Mouse (Mus musculus): ENCODE results near the gene Dyrk2.
A peak's percentile ranks its signal among the peaks of the same experiment; 100 is the strongest.

The Dyrk2 gene

GRCm38 (mm10) chr10:118870201-118870980 lies at the start of gene Dyrk2:
Dyrk2 (minus strand) TSS chr10:118870209.
- DNase-seq (ENCODE audit: low spot score) = peak; percentile 31

- peak; percentile 30 for DNase-seq (ENCODE audit: low spot score)
Observed at GRCm38 (mm10) chr10:118902625-118903024, 32.6 kb upstream of the Dyrk2 start.

- DNase-seq (ENCODE audit: low spot score) = no peak
Observed at GRCm38 (mm10) chr10:118893645-118894044, 23.6 kb upstream of the Dyrk2 start.

- no peak for DNase-seq (ENCODE audit: low spot score)
Observed at GRCm38 (mm10) chr10:118884126-118884525, 14.1 kb upstream of the Dyrk2 start.

GRCm38 (mm10) chr10:118883317-118883716 lies 13.3 kb upstream of the Dyrk2 start:
- DNase-seq (ENCODE audit: low spot score) = no peak

- no peak for DNase-seq (ENCODE audit: low spot score)
Observed at GRCm38 (mm10) chr10:118882258-118882885, 12.4 kb upstream of the Dyrk2 start.

GRCm38 (mm10) chr10:118880776-118881175 lies 10.8 kb upstream of the Dyrk2 start:
- DNase-seq (ENCODE audit: low spot score) = no peak

GRCm38 (mm10) chr10:118872196-118872595 lies 2.2 kb upstream of the Dyrk2 start:
- no peak for DNase-seq (ENCODE audit: low spot score)

- DNase-seq (ENCODE audit: low spot score) = peak; percentile 58
Observed at GRCm38 (mm10) chr10:118869591-118870001, 413 bp downstream of the Dyrk2 start.

GRCm38 (mm10) chr10:118868601-118869590 lies 1.1 kb downstream of the Dyrk2 start:
- peak; percentile 79 for DNase-seq (ENCODE audit: low spot score)

- DNase-seq (ENCODE audit: low spot score) = no peak
Observed at GRCm38 (mm10) chr10:118867896-118868600, 2.0 kb downstream of the Dyrk2 start.

- DNase-seq (ENCODE audit: low spot score) = no peak
Observed at GRCm38 (mm10) chr10:118867304-118867895, 2.6 kb downstream of the Dyrk2 start.

- no peak for DNase-seq (ENCODE audit: low spot score)
Observed at GRCm38 (mm10) chr10:118864976-118865375, 5.0 kb downstream of the Dyrk2 start.

- DNase-seq (ENCODE audit: low spot score) = no peak
Observed at GRCm38 (mm10) chr10:118863611-118864010, 6.4 kb downstream of the Dyrk2 start.

GRCm38 (mm10) chr10:118862233-118862632 lies 7.8 kb downstream of the Dyrk2 start:
- DNase-seq (ENCODE audit: low spot score) = no peak

GRCm38 (mm10) chr10:118861234-118862025 lies 8.6 kb downstream of the Dyrk2 start:
- no peak for DNase-seq (ENCODE audit: low spot score)

- no peak for DNase-seq (ENCODE audit: low spot score)
Observed at GRCm38 (mm10) chr10:118859655-118860054, 10.4 kb downstream of the Dyrk2 start.

- DNase-seq (ENCODE audit: low spot score) = no peak
Observed at GRCm38 (mm10) chr10:118854641-118855040, 15.4 kb downstream of the Dyrk2 start.

GRCm38 (mm10) chr10:118852554-118852953 lies 17.5 kb downstream of the Dyrk2 start:
- no peak for DNase-seq (ENCODE audit: low spot score)

GRCm38 (mm10) chr10:118848501-118848900 lies 21.5 kb downstream of the Dyrk2 start:
- no peak for DNase-seq (ENCODE audit: low spot score)
